Mouse (Mus musculus): ENCODE measurements around the gene Pprc1. TPM values are rescaled to one million over a fixed set of nuclear protein-coding genes. Genes with fewer than 3 reads are reported as not detected.

Pprc1 gene
- 37.9 and 39.7 TPM in 2 replicates for polyA plus RNA-seq (2016; fragmentation: Nextera tagmentation; extraction: Ambion mirVana)

DNA sequence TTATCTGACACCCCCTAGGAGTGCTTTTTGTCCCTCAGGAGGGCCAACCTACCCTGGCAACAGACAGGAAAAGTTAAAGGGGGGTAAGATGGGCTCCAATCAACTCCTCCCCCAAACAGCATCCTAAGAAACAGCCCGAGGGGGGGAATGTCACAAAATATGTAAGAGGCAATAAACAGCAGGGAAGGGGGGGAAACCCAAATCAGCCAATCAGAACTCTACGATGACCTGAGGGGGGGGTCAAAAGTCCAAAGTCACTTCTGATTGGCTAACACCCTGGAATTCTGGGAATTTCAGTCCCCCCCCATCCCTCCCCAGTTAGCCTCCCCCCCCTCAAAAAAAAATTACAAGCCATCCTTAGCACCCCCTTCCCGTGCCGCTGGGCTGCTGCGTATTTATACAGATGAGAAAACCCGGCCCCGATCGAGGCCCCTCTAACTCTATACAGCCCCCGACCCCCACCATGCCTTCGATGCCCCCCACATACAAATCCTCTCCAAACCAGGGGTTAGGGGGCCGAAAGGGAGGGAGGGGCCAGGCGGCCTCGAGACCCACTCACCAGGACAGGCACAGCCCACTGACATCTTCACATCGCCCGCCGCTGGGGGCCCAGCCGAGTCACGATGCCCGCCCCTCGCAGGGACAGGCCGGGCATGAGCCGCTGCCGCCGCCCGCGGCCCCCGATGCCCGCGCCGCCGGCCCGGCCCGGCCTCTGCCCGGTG lies at the start of gene Pprc1:
TSS of gene Pprc1 (plus strand) at position 616 of the 722 bp plus-strand sequence.
- no peaks in the 10 kb centered on the region for H3K9me3 ChIP-seq
- no peak for ATAC-seq (ENCODE audit: insufficient number of reproducible peaks, insufficient read depth, low FRiP score, low TSS enrichment)
- peak within 1 kb of the TSS; percentile 86 for H3K4me2 ChIP-seq (replicated peaks)
- H3K27me3 ChIP-seq = no peaks in the 10 kb centered on the region
- H3K4me3 ChIP-seq = peak within 1 kb of the TSS; percentile 94
- no peaks in the 10 kb centered on the region for H3K36me3 ChIP-seq
- H3K4me1 ChIP-seq = peaks cover 56% of the 10 kb centered on the region
- WGBS = 1% methylated on average over 34 of the region's 34 CpGs
- H3K27ac ChIP-seq = peak within 1 kb of the TSS; percentile 99
- H3K9ac ChIP-seq = peak within 1 kb of the TSS; percentile 99

DNA sequence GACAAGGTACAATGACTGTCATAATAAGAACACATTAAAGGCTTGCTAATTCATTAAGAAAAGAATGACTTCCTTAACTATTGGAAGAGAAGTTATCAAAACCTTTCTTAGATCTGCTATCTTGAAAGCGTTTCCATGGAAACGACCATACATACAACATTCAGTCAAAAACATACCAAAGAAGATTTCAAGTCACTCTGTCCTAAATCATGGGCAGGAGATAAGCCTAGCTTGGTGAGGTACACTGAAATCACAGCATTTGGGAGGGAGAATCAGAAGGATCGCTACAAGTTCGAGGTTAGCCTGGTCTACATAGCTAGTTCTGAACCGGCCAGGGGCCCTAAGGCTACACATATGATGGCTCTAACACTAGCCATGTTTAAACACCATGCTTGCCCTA lies 47.3 kb upstream of the Pprc1 start:
- peak overlapping the region; percentile 91 for H3K9ac ChIP-seq
- no peaks in the 10 kb centered on the region for H3K36me3 ChIP-seq
- H3K4me1 ChIP-seq = peaks cover 3% of the 10 kb centered on the region; the same call in 1 of the 2 replicates
- no peaks in the 10 kb centered on the region for H3K27me3 ChIP-seq
- H3K4me3 ChIP-seq = peak overlapping the region; percentile 91
- ATAC-seq (ENCODE audit: insufficient number of reproducible peaks, insufficient read depth, low FRiP score, low TSS enrichment) = no peak
- H3K4me2 ChIP-seq (replicated peaks) = peak overlapping the region; percentile 56
- H3K27ac ChIP-seq = peak overlapping the region; percentile 94; the same call in 1 of the 2 replicates
- 63% methylated on average over 5 of the region's 5 CpGs for WGBS
- H3K9me3 ChIP-seq = no peaks in the 10 kb centered on the region

GRCm38 (mm10) chr19:45997785-45998693 lies 46.6 kb upstream of the Pprc1 start, which contains the start of gene Armh3:
Gene Armh3, minus strand, starts transcription at chr19:45998488.
- H3K4me2 ChIP-seq (replicated peaks) = peak within 1 kb of the TSS; percentile 56
- H3K4me1 ChIP-seq = peaks cover 3% of the 10 kb centered on the region; the same call in 1 of the 2 replicates
- ATAC-seq (ENCODE audit: insufficient number of reproducible peaks, insufficient read depth, low FRiP score, low TSS enrichment) = peak; percentile 87
- H3K9me3 ChIP-seq = no peaks in the 10 kb centered on the region
- WGBS = 1% methylated on average over 76 of the region's 76 CpGs
- no peaks in the 10 kb centered on the region for H3K36me3 ChIP-seq
- H3K27me3 ChIP-seq = no peaks in the 10 kb centered on the region
- peak within 1 kb of the TSS; percentile 94 for H3K27ac ChIP-seq
- peak within 1 kb of the TSS; percentile 91 for H3K4me3 ChIP-seq
- peak within 1 kb of the TSS; percentile 91 for H3K9ac ChIP-seq

DNA sequence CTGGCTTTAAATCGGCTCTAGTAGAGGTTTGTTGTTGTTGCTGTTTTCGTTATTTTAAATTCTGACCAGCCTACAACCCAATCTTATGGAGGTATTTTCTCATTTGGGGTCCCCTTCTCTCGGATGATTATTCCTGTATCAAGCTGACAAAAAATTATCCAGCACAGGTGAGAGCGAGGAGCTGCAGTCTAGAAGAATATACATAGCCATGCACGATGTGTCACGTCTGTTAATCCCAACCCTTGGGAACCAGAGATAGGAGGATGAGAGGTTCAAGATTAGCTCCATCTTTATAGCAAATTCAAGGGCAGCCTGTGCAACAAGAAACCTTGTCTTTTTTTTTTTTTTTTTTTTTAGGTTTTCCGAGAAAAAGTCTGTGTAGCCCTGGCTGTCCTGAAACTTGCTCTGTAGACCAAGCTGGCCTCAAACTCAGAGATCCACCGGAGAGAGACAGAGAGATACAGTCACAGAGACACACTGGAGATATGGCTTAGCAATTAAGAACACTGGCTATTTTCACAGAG lies 45.9 kb upstream of the Pprc1 start:
- Histone ChIP-seq H3K4me2 (replicated peaks) (peak overlapping the region; percentile 56), H3K4me3 (peak overlapping the region; percentile 91), H3K9ac (no peak overlapping the region), H3K27me3 (no peaks in the 10 kb centered on the region), H3K27ac (no peak overlapping the region), H3K4me1 (peaks cover 6% of the 10 kb centered on the region), H3K9me3 (no peaks in the 10 kb centered on the region), H3K36me3 (no peaks in the 10 kb centered on the region)
- 11% methylated on average over 8 of the region's 8 CpGs for WGBS
- no peak for ATAC-seq (ENCODE audit: insufficient number of reproducible peaks, insufficient read depth, low FRiP score, low TSS enrichment)

DNA sequence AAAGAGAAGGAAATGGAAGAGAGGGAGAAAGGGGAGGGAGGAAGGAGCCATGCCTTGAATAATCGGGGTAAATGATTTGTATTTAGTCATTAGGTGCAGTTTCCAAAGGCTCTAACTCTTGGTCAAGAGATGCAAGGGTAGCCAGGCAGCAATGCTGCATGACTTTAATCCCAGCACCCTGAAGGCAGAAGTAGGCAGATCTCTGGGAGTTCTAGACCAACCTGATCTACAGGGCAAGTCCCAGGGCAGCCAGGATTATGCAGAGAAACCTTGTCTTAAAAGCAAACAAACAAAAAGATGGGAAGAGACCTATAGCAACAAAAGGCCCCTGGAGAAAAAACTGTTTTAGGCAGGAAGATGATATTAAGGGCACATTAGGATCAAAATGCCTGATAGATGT lies 45.3 kb upstream of the Pprc1 start:
- H3K27ac ChIP-seq = no peak overlapping the region
- H3K9me3 ChIP-seq = no peaks in the 10 kb centered on the region
- WGBS = 60% methylated on average over 1 of the region's 1 CpGs
- no peak for ATAC-seq (ENCODE audit: insufficient number of reproducible peaks, insufficient read depth, low FRiP score, low TSS enrichment)
- H3K4me2 ChIP-seq (replicated peaks) = no peak overlapping the region
- 0 out of 2 replicates have a peak, but pooled peaks cover 2% of the 10 kb centered on the region for H3K27me3 ChIP-seq
- H3K4me1 ChIP-seq = peaks cover 12% of the 10 kb centered on the region
- H3K36me3 ChIP-seq = no peaks in the 10 kb centered on the region
- H3K4me3 ChIP-seq = no peak overlapping the region
- no peak overlapping the region for H3K9ac ChIP-seq

DNA sequence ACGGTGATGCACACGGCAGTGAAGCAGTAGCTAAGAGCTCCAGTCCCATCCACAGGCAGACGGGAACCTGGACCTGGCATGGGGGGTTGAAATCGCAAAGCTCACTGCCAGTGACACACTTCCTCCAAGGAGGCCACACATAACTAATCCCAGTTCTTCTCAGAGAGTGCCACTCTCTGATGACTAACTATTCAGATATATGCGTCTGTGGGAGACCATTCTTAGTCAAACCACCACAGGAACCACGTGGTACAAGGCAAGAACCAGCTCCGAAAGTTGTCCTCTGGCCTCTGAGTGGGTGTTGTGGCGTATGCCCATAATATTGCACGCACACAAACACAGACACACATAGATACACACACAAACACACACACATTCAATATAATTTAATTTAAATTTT lies 42.4 kb upstream of the Pprc1 start:
- no peak overlapping the region for H3K9ac ChIP-seq
- H3K36me3 ChIP-seq = no peaks in the 10 kb centered on the region
- no peaks in the 10 kb centered on the region for H3K9me3 ChIP-seq
- H3K27ac ChIP-seq = no peak overlapping the region
- 80% methylated on average over 9 of the region's 9 CpGs for WGBS
- no peak overlapping the region for H3K4me2 ChIP-seq (replicated peaks)
- 0 out of 2 replicates have a peak, but pooled peaks cover 3% of the 10 kb centered on the region for H3K27me3 ChIP-seq
- H3K4me3 ChIP-seq = no peak overlapping the region
- ATAC-seq (ENCODE audit: insufficient number of reproducible peaks, insufficient read depth, low FRiP score, low TSS enrichment) = no peak
- H3K4me1 ChIP-seq = peaks cover 12% of the 10 kb centered on the region

- WGBS = 1% methylated on average over 70 of the region's 70 CpGs
- H3K9me3 ChIP-seq = no peaks in the 10 kb centered on the region
- 0 out of 2 replicates have a peak, but pooled peaks cover 3% of the 10 kb centered on the region for H3K27me3 ChIP-seq
- H3K4me3 ChIP-seq = peak within 1 kb of the TSS; percentile 55
- peaks cover 9% of the 10 kb centered on the region for H3K4me1 ChIP-seq
- peak within 1 kb of the TSS; percentile 97 for H3K4me2 ChIP-seq (replicated peaks)
- no peaks in the 10 kb centered on the region for H3K36me3 ChIP-seq
- no peak within 1 kb of the TSS for H3K27ac ChIP-seq
- peak within 1 kb of the TSS; percentile 73 for H3K9ac ChIP-seq
- peak; percentile 77 for ATAC-seq (ENCODE audit: insufficient number of reproducible peaks, insufficient read depth, low FRiP score, low TSS enrichment)
Measured at GRCm38 (mm10) chr19:46003371-46004226, 41.1 kb upstream of the Pprc1 start, which contains the start of gene Hps6. Gene Hps6, plus strand, starts transcription at chr19:46003508.

DNA sequence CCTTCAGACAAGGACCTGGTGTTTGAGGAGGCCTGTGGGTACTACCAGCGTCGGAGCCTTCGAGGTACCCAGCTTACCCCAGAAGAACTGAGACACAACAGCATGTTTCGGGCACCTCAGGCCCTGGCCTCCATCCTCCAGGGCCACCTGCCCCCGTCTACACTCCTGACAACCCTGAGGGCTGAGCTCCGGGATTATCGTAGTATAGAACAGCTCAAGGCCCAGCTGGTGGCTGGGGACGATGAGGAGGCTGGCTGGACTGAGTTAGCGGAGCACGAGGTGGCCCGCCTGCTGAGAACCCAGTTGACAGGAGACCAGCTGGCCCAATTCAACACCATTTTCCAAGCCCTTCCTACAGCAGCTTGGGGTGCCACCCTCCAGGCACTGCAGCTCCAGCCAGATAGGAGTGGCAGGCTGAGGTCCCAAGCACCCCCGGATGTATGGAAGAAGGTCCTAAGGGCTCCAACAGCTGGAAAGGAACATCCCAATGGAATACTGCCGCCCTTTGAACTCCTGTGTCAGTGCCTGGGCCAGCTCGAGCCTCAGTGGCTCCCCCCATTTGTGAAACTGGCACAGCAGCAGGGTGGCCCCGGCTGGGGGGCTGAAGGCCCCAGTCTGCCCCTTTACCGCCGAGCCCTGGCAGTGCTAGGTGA lies 39.7 kb upstream of the Pprc1 start:
- no peak for ATAC-seq (ENCODE audit: insufficient number of reproducible peaks, insufficient read depth, low FRiP score, low TSS enrichment)
- Histone ChIP-seq H3K27me3 (0 out of 2 replicates have a peak, but pooled peaks cover 3% of the 10 kb centered on the region), H3K9ac (no peak overlapping the region), H3K4me3 (no peak overlapping the region), H3K36me3 (no peaks in the 10 kb centered on the region), H3K4me2 (replicated peaks) (no peak overlapping the region), H3K4me1 (peaks cover 9% of the 10 kb centered on the region), H3K9me3 (no peaks in the 10 kb centered on the region), H3K27ac (no peak overlapping the region)
- 74% methylated on average over 17 of the region's 17 CpGs for WGBS

GRCm38 (mm10) chr19:46005680-46006079 lies 39.0 kb upstream of the Pprc1 start:
- Histone ChIP-seq H3K9me3 (no peaks in the 10 kb centered on the region), H3K4me2 (replicated peaks) (no peak overlapping the region), H3K27me3 (0 out of 2 replicates have a peak, but pooled peaks cover 3% of the 10 kb centered on the region), H3K9ac (no peak overlapping the region), H3K36me3 (no peaks in the 10 kb centered on the region), H3K4me3 (no peak overlapping the region), H3K4me1 (peaks cover 9% of the 10 kb centered on the region), H3K27ac (no peak overlapping the region)
- ATAC-seq (ENCODE audit: insufficient number of reproducible peaks, insufficient read depth, low FRiP score, low TSS enrichment) = no peak
- WGBS = 86% methylated on average over 7 of the region's 7 CpGs

GRCm38 (mm10) chr19:46014572-46015178 lies 30.0 kb upstream of the Pprc1 start:
- H3K4me3 ChIP-seq = no peak overlapping the region
- H3K4me1 ChIP-seq = no peaks in the 10 kb centered on the region
- 37% methylated on average over 12 of the region's 12 CpGs for WGBS
- ATAC-seq (ENCODE audit: insufficient number of reproducible peaks, insufficient read depth, low FRiP score, low TSS enrichment) = peak; percentile 72; the same call in 1 of the 2 replicates
- H3K9me3 ChIP-seq = no peaks in the 10 kb centered on the region
- no peaks in the 10 kb centered on the region for H3K27me3 ChIP-seq
- H3K36me3 ChIP-seq = no peaks in the 10 kb centered on the region
- H3K4me2 ChIP-seq (replicated peaks) = no peak overlapping the region
- no peak overlapping the region for H3K27ac ChIP-seq
- no peak overlapping the region for H3K9ac ChIP-seq

Data from embryonic facial prominence, embryonic 12.5 days (tissue).